Mouse (Mus musculus): ENCODE measurements around the gene Fndc1.

DNA sequence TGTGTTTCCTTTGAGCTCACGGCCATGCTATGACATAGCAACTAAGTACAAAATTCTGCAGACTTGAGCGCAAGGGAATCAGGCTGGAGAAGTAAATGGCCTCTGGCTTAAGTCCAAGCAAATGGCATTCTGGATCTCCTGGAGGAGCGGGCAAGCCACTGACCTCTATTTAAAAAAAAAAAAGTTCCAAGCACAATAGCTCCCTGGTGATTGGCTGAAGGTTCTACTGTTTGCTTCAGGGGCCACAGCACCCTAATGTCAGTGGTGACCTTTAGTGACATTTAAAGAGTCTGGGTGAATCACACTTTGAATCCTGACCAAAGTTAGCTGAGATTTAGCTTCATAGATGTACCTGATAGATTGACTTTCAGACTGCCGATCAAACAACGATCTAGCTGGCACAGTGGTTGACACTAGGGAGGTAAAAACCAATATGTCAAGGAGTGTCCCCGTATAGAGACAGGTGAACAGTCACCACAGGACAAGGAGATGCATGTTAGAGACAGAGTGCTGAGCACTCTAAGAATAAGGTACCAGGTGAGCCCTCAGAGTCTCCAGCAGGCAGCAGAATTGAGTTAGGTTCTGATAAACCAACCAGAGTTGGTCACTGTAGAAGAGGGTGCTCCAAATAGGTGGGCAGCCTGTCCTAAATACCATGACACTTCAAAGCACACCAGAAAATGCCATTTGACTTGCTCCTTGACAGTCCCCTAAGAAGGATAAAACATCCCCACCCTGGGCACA lies 43.9 kb upstream of the Fndc1 start:
- TF ChIP-seq POLR2A (IDR thresholded peaks at IDR 0.05; ENCODE audit: extremely low read depth, insufficient read depth, low read length) = no peak
- TF ChIP-seq CTCF (IDR thresholded peaks at IDR 0.05; ENCODE audit: extremely low read depth, insufficient read depth, low read length) = no peak
